Comparison of ENCODE assay signal across 8 mouse cellular contexts in the genomic region with DNA sequence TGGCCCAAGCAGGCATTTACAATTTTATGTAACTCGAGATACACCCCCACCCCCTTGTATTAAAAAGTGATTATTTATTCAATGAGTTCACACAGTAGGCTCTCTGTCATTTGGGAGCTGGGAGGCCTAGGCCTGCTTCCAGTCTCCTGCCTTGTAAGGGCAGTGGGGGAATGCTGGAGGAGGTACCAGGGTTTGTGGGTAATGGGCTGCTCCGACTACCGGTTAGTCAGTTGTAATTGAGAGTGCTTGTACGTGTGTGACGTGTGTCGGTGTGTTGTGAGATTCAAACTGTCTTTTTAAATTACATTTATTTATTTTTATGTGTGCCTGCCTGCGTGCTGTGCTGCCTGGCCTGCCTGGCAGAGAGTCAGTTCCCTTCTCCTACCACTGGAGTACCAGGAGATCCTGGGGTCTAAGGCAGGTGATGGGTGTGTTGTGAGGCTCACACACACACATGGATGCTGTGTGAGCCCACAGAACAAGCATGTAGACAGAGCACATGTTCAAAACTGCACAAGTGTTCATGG. TPM values are rescaled to one million over a fixed set of nuclear protein-coding genes. Genes with fewer than 3 reads are reported as not detected.
A peak's percentile ranks its signal among the peaks of the same experiment; 100 is the strongest.
DNase-seq lines count a peak whose midpoint lies in the region; ATAC-seq and TF ChIP-seq lines count a peak whose summit lies in the region.

No protein-coding gene starts in this region.

- H3K36me3 ChIP-seq in E14TG2a.4 (ENCODE audit: insufficient read depth, low read length) (peaks cover 45% of the 10 kb centered on the region), myocyte (ENCODE audit: control insufficient read depth, insufficient read depth) (no peaks in the 10 kb centered on the region)
- no peaks in the 10 kb centered on the region for H3K36me3 ChIP-seq in kidney, postnatal 0 days (ENCODE audit: insufficient read depth, low read length)

- H3K9ac ChIP-seq in kidney, postnatal 0 days (ENCODE audit: low read depth, low read length), result peak overlapping the region; percentile 100; the same call in 1 of the 2 replicates

- 0 out of 2 replicates have a peak overlapping the region, but pooled peaks have one; percentile 19 for H3K27ac ChIP-seq in kidney, postnatal 0 days

- peaks cover 26% of the 10 kb centered on the region for H3K79me2 ChIP-seq in myocyte (ENCODE audit: control insufficient read depth, insufficient read depth)

- peak overlapping the region; percentile 92 for H3K4me2 ChIP-seq in kidney, postnatal 0 days (ENCODE audit: low read length)
- peak overlapping the region; percentile 87 for H3K4me2 ChIP-seq in myocyte (ENCODE audit: low read depth)

- peaks cover 17% of the 10 kb centered on the region for H3K27me3 ChIP-seq in E14TG2a.4 (ENCODE audit: insufficient read depth, low read length)
- H3K27me3 ChIP-seq in kidney, postnatal 0 days (ENCODE audit: insufficient read depth, low read length), result no peaks in the 10 kb centered on the region
- no peaks in the 10 kb centered on the region for H3K27me3 ChIP-seq in myocyte (ENCODE audit: control insufficient read depth, insufficient read depth, insufficient read length)

- WGBS in kidney, postnatal 0 days, result 15% methylated on average over 7 of the region's 7 CpGs

- H3K9me3 ChIP-seq in E14TG2a.4 (ENCODE audit: low read length), result no peaks in the 10 kb centered on the region
- no peaks in the 10 kb centered on the region for H3K9me3 ChIP-seq in kidney, postnatal 0 days (replicated peaks; ENCODE audit: low read length)

- no peak overlapping the region for H3ac ChIP-seq in myocyte (ENCODE audit: control insufficient read depth, insufficient read length)

- ATAC-seq in kidney, postnatal 0 days (replicated peaks; ENCODE audit: low FRiP score, low read depth), result no peak
- no peak for ATAC-seq in frontal cortex, adult (ENCODE audit: low TSS enrichment)

- DNase-seq in cerebellum, adult 11 months, result peak; percentile 34
- no peak for DNase-seq in cerebellum, postnatal 10 days
- DNase-seq in fibroblast of lung, adult 2 months (ENCODE audit: low read depth), result peak; percentile 57
- DNase-seq in kidney, postnatal 0 days (ENCODE audit: low spot score), result peak; percentile 35
- no peak for DNase-seq in adrenal gland, postnatal 25 days

- peak; percentile 22 for TF ChIP-seq POLR2A in myocyte (IDR thresholded peaks at IDR 0.05; ENCODE audit: insufficient read length, low read depth)

- no peak for TF ChIP-seq CTCF in E14TG2a.4 (conservative IDR thresholded peaks at IDR 0.05; ENCODE audit: low read length)
- no peak for TF ChIP-seq CTCF in kidney, postnatal 0 days (IDR thresholded peaks at IDR 0.05; ENCODE audit: low read depth)

- peaks cover 71% of the 10 kb centered on the region for H3K4me1 ChIP-seq in E14TG2a.4 (replicated peaks; ENCODE audit: low read depth, low read length)
- peaks cover 62% of the 10 kb centered on the region for H3K4me1 ChIP-seq in kidney, postnatal 0 days (replicated peaks; ENCODE audit: insufficient read depth, low read length)

- H3K4me3 ChIP-seq in E14TG2a.4 (replicated peaks; ENCODE audit: low read length), result peak overlapping the region; percentile 92
- peak overlapping the region; percentile 94; the same call in 1 of the 2 replicates for H3K4me3 ChIP-seq in kidney, postnatal 0 days (replicated peaks; ENCODE audit: low read depth, low read length)
- H3K4me3 ChIP-seq in myocyte, result peak overlapping the region; percentile 72

TF ChIP-seq in myocyte, 11 proteins besides CTCF, POLR2A, EP300 and RAD21:
- TF ChIP-seq E2F4 (IDR thresholded peaks at IDR 0.05; ENCODE audit: insufficient read depth) (no peak), USF1 (IDR thresholded peaks at IDR 0.05; ENCODE audit: low read depth) (no peak), MYOD1 (IDR thresholded peaks at IDR 0.05; ENCODE audit: control insufficient read depth in 1 of 3, insufficient read length in 2 of 3, low read depth in 2 of 3) (no peak), SRF (IDR thresholded peaks at IDR 0.05; ENCODE audit: control insufficient read depth, insufficient read length, low read depth) (no peak), REST (IDR thresholded peaks at IDR 0.05; ENCODE audit: insufficient read depth, insufficient read length) (no peak), TCF3 (IDR thresholded peaks at IDR 0.05; ENCODE audit: insufficient read length, low read depth) (no peak), MAX (IDR thresholded peaks at IDR 0.05; ENCODE audit: low read depth) (no peak), TCF12 (IDR thresholded peaks at IDR 0.05; ENCODE audit: insufficient read depth, poor library complexity, severe bottlenecking) (no peak), MYOG (IDR thresholded peaks at IDR 0.05; ENCODE audit: control insufficient read depth in 1 of 3, insufficient read depth in 1 of 3, insufficient read length in 2 of 3, low read depth in 2 of 3) (no peak), POLR2AphosphoS2 (IDR thresholded peaks at IDR 0.05; ENCODE audit: insufficient read length, low read depth) (no peak), CEBPB (IDR thresholded peaks at IDR 0.05; ENCODE audit: insufficient read depth, poor library complexity, severe bottlenecking) (no peak)

RNA-seq across cellular contexts. Expression of gene Bahcc1, which starts 3.8 kb away (rescaled TPM):
- 8.2 and 8.6 TPM in 2 replicates for polyA plus RNA-seq in kidney, postnatal 0 days (2015; fragmentation: Nextera tagmentation; extraction: Ambion mirVana)
- polyA plus RNA-seq in myocyte (2012; fragmentation: generic; extraction: Trizol), result 6.3 TPM
- total RNA-seq in adrenal gland, postnatal 25 days (2021), result 23.8 and 25.8 TPM in 2 replicates

Comparison
In these comparisons a context has a peak if more than half of its experiments do, and no peak if none do; other contexts are left out.
1. DNase-seq: peak in cerebellum, adult 11 months (single experiment), fibroblast of lung, adult 2 months (single experiment) and kidney, postnatal 0 days (single experiment); none in cerebellum, postnatal 10 days (0 of 2) and adrenal gland, postnatal 25 days (single experiment).
2. Peak in every context shown above with its lines, with median percentiles within 50 percentile points of each other: H3K4me3 ChIP-seq.